Mouse (Mus musculus): ENCODE data around the gene Tprkb. TPM values are rescaled to one million over a fixed set of nuclear protein-coding genes. Genes with fewer than 3 reads are reported as not detected.
A peak's percentile ranks its signal among the peaks of the same experiment; 100 is the strongest.
"Not testable (repeated sequence)": the region's sequence is repeated elsewhere in the genome, so short reads cannot be mapped to it uniquely, and the experiment has no call there.

Gene Tprkb
- polyA plus RNA-seq, 1 experiment: 141 TPM

DNA sequence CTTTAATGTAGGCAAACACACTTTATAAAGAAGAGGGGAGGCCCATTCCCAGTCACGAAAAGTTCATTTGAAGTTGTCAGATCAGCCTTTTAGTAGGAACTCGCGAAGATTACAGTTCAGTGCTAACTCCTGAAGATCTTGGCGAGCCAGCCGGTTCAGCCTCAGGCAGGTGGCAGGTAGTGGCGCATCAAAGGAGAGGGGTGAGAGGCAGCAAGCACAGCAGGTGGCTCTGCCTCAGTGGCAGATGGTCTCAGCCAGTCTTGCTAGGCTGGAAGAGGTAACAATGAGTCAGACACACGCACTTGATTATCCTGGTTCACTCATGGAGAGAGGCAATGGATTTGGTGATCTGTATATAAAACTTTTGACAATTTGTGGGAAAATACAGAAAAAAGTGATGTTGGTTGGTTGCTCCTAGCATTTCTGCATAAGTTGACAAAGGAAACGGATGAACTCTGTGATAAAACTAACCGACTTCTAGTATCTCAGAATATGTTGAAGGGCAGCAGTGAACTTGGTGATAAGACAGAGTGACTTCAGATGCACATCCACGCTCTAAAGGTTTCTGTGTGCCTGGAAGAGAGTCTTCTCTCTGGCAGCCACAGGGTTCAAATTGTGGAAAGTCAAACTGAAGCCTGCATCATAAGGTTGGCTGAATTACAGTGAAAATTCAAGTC lies 63.4 kb downstream of the Tprkb start:
- WGBS: 65% methylated on average over 10 of the region's 10 CpGs
- Histone ChIP-seq H3K4me1 (ENCODE audit: control insufficient read depth, insufficient read depth, low read length) (peaks cover 7% of the 10 kb centered on the region), H3K27ac (ENCODE audit: insufficient read depth, low read length) (no peak overlapping the region), H3K27me3 (ENCODE audit: control insufficient read depth, insufficient read depth, low read length) (no peaks in the 10 kb centered on the region), H3K4me3 (replicated peaks; ENCODE audit: insufficient read depth, low read depth, low read length) (no peak overlapping the region)
- TF ChIP-seq CTCF (IDR thresholded peaks at IDR 0.05; ENCODE audit: borderline replicate concordance, insufficient read depth, low read depth, low read length) (no peak), POLR2A (IDR thresholded peaks at IDR 0.05; ENCODE audit: borderline replicate concordance, insufficient read depth, low read length) (no peak)
- DNase-seq: peak; percentile 43 to 67

GRCm38 (mm10) chr6:85975761-85976160 lies 64.1 kb downstream of the Tprkb start:
- no peak for TF ChIP-seq POLR2A (IDR thresholded peaks at IDR 0.05; ENCODE audit: borderline replicate concordance, insufficient read depth, low read length)
- no peak for TF ChIP-seq CTCF (IDR thresholded peaks at IDR 0.05; ENCODE audit: borderline replicate concordance, insufficient read depth, low read depth, low read length)
- H3K27ac ChIP-seq (ENCODE audit: insufficient read depth, low read length): no peak overlapping the region
- H3K4me1 ChIP-seq (ENCODE audit: control insufficient read depth, insufficient read depth, low read length): peaks cover 7% of the 10 kb centered on the region
- no peaks in the 10 kb centered on the region for H3K27me3 ChIP-seq (ENCODE audit: control insufficient read depth, insufficient read depth, low read length)
- no peak for DNase-seq
- no peak overlapping the region for H3K4me3 ChIP-seq (replicated peaks; ENCODE audit: insufficient read depth, low read depth, low read length)
- WGBS: 89% methylated on average over 1 of the region's 1 CpGs

- DNase-seq: no peak
- no peak overlapping the region for H3K4me3 ChIP-seq (replicated peaks; ENCODE audit: insufficient read depth, low read depth, low read length)
- TF ChIP-seq POLR2A (IDR thresholded peaks at IDR 0.05; ENCODE audit: borderline replicate concordance, insufficient read depth, low read length): no peak
- no peak for TF ChIP-seq CTCF (IDR thresholded peaks at IDR 0.05; ENCODE audit: borderline replicate concordance, insufficient read depth, low read depth, low read length)
- WGBS: 84% methylated on average over 5 of the region's 5 CpGs
- peaks cover 7% of the 10 kb centered on the region for H3K4me1 ChIP-seq (ENCODE audit: control insufficient read depth, insufficient read depth, low read length)
- no peaks in the 10 kb centered on the region for H3K27me3 ChIP-seq (ENCODE audit: control insufficient read depth, insufficient read depth, low read length)
- H3K27ac ChIP-seq (ENCODE audit: insufficient read depth, low read length): no peak overlapping the region
These were observed 64.6 kb downstream of the Tprkb start for GRCm38 (mm10) chr6:85976242-85976641.

DNA sequence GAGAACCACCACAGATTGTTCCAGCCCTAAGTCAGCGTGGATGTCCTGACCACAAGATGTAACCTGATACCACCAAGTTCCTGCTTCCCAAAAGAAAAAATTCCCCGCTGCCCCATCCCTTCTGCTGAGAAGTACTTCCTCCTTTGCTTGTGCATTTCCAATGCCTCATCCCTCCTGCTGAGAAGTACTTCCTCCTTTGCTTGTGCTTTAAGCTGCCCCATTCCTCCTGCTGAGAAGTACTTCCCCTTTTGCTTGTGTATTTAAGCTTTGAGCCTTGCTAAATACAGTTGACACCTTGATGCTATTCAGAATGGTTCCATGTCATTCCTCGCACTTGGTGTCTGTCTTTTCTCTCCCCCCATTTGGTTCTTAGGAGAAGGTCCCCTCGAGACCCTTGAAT lies 67.1 kb downstream of the Tprkb start:
- 78% methylated on average over 4 of the region's 4 CpGs for WGBS
- not testable (repeated sequence) for H3K27ac ChIP-seq (ENCODE audit: insufficient read depth, low read length); H3K4me3 ChIP-seq (replicated peaks; ENCODE audit: insufficient read depth, low read depth, low read length); DNase-seq; H3K27me3 ChIP-seq (ENCODE audit: control insufficient read depth, insufficient read depth, low read length); H3K4me1 ChIP-seq (ENCODE audit: control insufficient read depth, insufficient read depth, low read length)

Other genes starting within 250 kb of the Tprkb start
- 0.62 and 0.65 TPM in 2 replicates for gene Nat8f7, start 198.7 kb upstream of the Tprkb start, polyA plus RNA-seq (2012; rRNA removed)
- gene Nat8f3, start 146.1 kb upstream of the Tprkb start, polyA plus RNA-seq (2012; rRNA removed): 10.3 and 11.3 TPM in 2 replicates
- gene Nat8f6, start 90.9 kb upstream of the Tprkb start, polyA plus RNA-seq (2012; rRNA removed): 2.2 and 4.0 TPM in 2 replicates
- 7.3 and 9.1 TPM in 2 replicates for gene Nat8f5, start 90.9 kb upstream of the Tprkb start, polyA plus RNA-seq (2012; rRNA removed)
- 4.2 and 6.3 TPM in 2 replicates for gene Nat8, start 79.8 kb upstream of the Tprkb start, polyA plus RNA-seq (2012; rRNA removed)
- gene Nat8f2, start 42.7 kb upstream of the Tprkb start, polyA plus RNA-seq (2012; rRNA removed): 0.31 and 0.33 TPM in 2 replicates
- gene Nat8f4, start 7.0 kb upstream of the Tprkb start, polyA plus RNA-seq (2012; rRNA removed): 9.8 and 10.2 TPM in 2 replicates
- gene Nat8f1, start 3.8 kb downstream of the Tprkb start, polyA plus RNA-seq (2012; rRNA removed): 49.1 and 54.0 TPM in 2 replicates
- gene Dusp11, start 49.8 kb downstream of the Tprkb start, polyA plus RNA-seq (2012; rRNA removed): 143 and 150 TPM in 2 replicates
- not detected in 2 replicates for gene Figla, start 104.3 kb downstream of the Tprkb start, polyA plus RNA-seq (2012; rRNA removed)
- gene Add2, start 116.8 kb downstream of the Tprkb start, polyA plus RNA-seq (2012; rRNA removed): 54.9 and 56.2 TPM in 2 replicates

Measured in cerebellum, adult 2 months (tissue).